Mouse (Mus musculus): ENCODE data around the gene Utrn. TPM values are rescaled to one million over a fixed set of nuclear protein-coding genes. Genes with fewer than 3 reads are reported as not detected.
A peak's percentile ranks its signal among the peaks of the same experiment; 100 is the strongest.

Utrn gene
- polyA plus RNA-seq, 1 experiment: 42.7 TPM

GRCm38 (mm10) chr10:12771511-12771910, 97.7 kb downstream of the Utrn start:
- H3K27ac ChIP-seq (replicated peaks; ENCODE audit: low read depth, low read length): no peak overlapping the region
- no peak overlapping the region for H3K4me3 ChIP-seq (ENCODE audit: insufficient read depth, low read depth, low read length)
- H3K4me1 ChIP-seq (ENCODE audit: control insufficient read depth, insufficient read depth, insufficient read length, low read length): peaks cover 6% of the 10 kb centered on the region

- no peak overlapping the region for H3K27ac ChIP-seq (replicated peaks; ENCODE audit: low read depth, low read length)
- H3K4me1 ChIP-seq (ENCODE audit: control insufficient read depth, insufficient read depth, insufficient read length, low read length): no peaks in the 10 kb centered on the region; the same call in 1 of the 2 replicates
- H3K4me3 ChIP-seq (ENCODE audit: insufficient read depth, low read depth, low read length): no peak overlapping the region
These were observed 106.5 kb downstream of the Utrn start for GRCm38 (mm10) chr10:12762668-12763067.

GRCm38 (mm10) chr10:12758702-12758988, 110.5 kb downstream of the Utrn start:
- Histone ChIP-seq H3K4me1 (ENCODE audit: control insufficient read depth, insufficient read depth, insufficient read length, low read length) (peaks cover 13% of the 10 kb centered on the region), H3K4me3 (ENCODE audit: insufficient read depth, low read depth, low read length) (no peak overlapping the region), H3K27ac (replicated peaks; ENCODE audit: low read depth, low read length) (no peak overlapping the region)

- H3K27ac ChIP-seq (replicated peaks; ENCODE audit: low read depth, low read length): no peak overlapping the region
- H3K4me3 ChIP-seq (ENCODE audit: insufficient read depth, low read depth, low read length): no peak overlapping the region
- H3K4me1 ChIP-seq (ENCODE audit: control insufficient read depth, insufficient read depth, insufficient read length, low read length): peaks cover 14% of the 10 kb centered on the region
These were observed 111.0 kb downstream of the Utrn start for GRCm38 (mm10) chr10:12757943-12758701.

GRCm38 (mm10) chr10:12756692-12757091, 112.5 kb downstream of the Utrn start:
- H3K4me1 ChIP-seq (ENCODE audit: control insufficient read depth, insufficient read depth, insufficient read length, low read length): peaks cover 14% of the 10 kb centered on the region
- no peak overlapping the region for H3K27ac ChIP-seq (replicated peaks; ENCODE audit: low read depth, low read length)
- H3K4me3 ChIP-seq (ENCODE audit: insufficient read depth, low read depth, low read length): no peak overlapping the region

GRCm38 (mm10) chr10:12754911-12755310, 114.3 kb downstream of the Utrn start:
- Histone ChIP-seq H3K4me1 (ENCODE audit: control insufficient read depth, insufficient read depth, insufficient read length, low read length) (peaks cover 14% of the 10 kb centered on the region), H3K4me3 (ENCODE audit: insufficient read depth, low read depth, low read length) (no peak overlapping the region), H3K27ac (replicated peaks; ENCODE audit: low read depth, low read length) (0 out of 2 replicates have a peak overlapping the region, but pooled peaks have one; percentile 39)

GRCm38 (mm10) chr10:12754166-12754565, 115.0 kb downstream of the Utrn start:
- Histone ChIP-seq H3K4me3 (ENCODE audit: insufficient read depth, low read depth, low read length) (no peak overlapping the region), H3K4me1 (ENCODE audit: control insufficient read depth, insufficient read depth, insufficient read length, low read length) (peaks cover 14% of the 10 kb centered on the region), H3K27ac (replicated peaks; ENCODE audit: low read depth, low read length) (no peak overlapping the region)

- no peaks in the 10 kb centered on the region for H3K4me1 ChIP-seq (ENCODE audit: control insufficient read depth, insufficient read depth, insufficient read length, low read length)
These were observed 125.4 kb downstream of the Utrn start for GRCm38 (mm10) chr10:12743717-12744116.

GRCm38 (mm10) chr10:12739302-12739987, 129.7 kb downstream of the Utrn start:
- Histone ChIP-seq H3K4me3 (ENCODE audit: insufficient read depth, low read depth, low read length) (no peak overlapping the region), H3K4me1 (ENCODE audit: control insufficient read depth, insufficient read depth, insufficient read length, low read length) (peaks cover 9% of the 10 kb centered on the region), H3K27ac (replicated peaks; ENCODE audit: low read depth, low read length) (peak overlapping the region; percentile 41)

More at GRCm38 (mm10) chr10:12743717-12744116, 125.4 kb downstream of the Utrn start:
- H3K4me3 ChIP-seq (ENCODE audit: insufficient read depth, low read depth, low read length): no peak overlapping the region
- no peak overlapping the region for H3K27ac ChIP-seq (replicated peaks; ENCODE audit: low read depth, low read length)

- H3K4me1 ChIP-seq (ENCODE audit: control insufficient read depth, insufficient read depth, insufficient read length, low read length): peaks cover 9% of the 10 kb centered on the region
- H3K27ac ChIP-seq (replicated peaks; ENCODE audit: low read depth, low read length): peak overlapping the region; percentile 86
- no peak overlapping the region for H3K4me3 ChIP-seq (ENCODE audit: insufficient read depth, low read depth, low read length)
These were observed 131.2 kb downstream of the Utrn start for GRCm38 (mm10) chr10:12737926-12738325.

- H3K4me1 ChIP-seq (ENCODE audit: control insufficient read depth, insufficient read depth, insufficient read length, low read length): peaks cover 9% of the 10 kb centered on the region
- peak overlapping the region; percentile 23; the same call in 1 of the 2 replicates for H3K4me3 ChIP-seq (ENCODE audit: insufficient read depth, low read depth, low read length)
- peak overlapping the region; percentile 86 for H3K27ac ChIP-seq (replicated peaks; ENCODE audit: low read depth, low read length)
These were observed 132.0 kb downstream of the Utrn start for GRCm38 (mm10) chr10:12736861-12737835.

- peaks cover 9% of the 10 kb centered on the region for H3K4me1 ChIP-seq (ENCODE audit: control insufficient read depth, insufficient read depth, insufficient read length, low read length)
- H3K4me3 ChIP-seq (ENCODE audit: insufficient read depth, low read depth, low read length): no peak overlapping the region
- H3K27ac ChIP-seq (replicated peaks; ENCODE audit: low read depth, low read length): no peak overlapping the region; the same call in 1 of the 2 replicates
These were observed 133.5 kb downstream of the Utrn start for GRCm38 (mm10) chr10:12735695-12736094.

- Histone ChIP-seq H3K4me1 (ENCODE audit: control insufficient read depth, insufficient read depth, insufficient read length, low read length) (no peaks in the 10 kb centered on the region), H3K27ac (replicated peaks; ENCODE audit: low read depth, low read length) (no peak overlapping the region)
These were observed 137.7 kb downstream of the Utrn start for GRCm38 (mm10) chr10:12731459-12731858.

GRCm38 (mm10) chr10:12729635-12730034, 139.5 kb downstream of the Utrn start:
- H3K4me3 ChIP-seq (ENCODE audit: insufficient read depth, low read depth, low read length): no peak overlapping the region
- no peak overlapping the region for H3K27ac ChIP-seq (replicated peaks; ENCODE audit: low read depth, low read length)
- no peaks in the 10 kb centered on the region for H3K4me1 ChIP-seq (ENCODE audit: control insufficient read depth, insufficient read depth, insufficient read length, low read length)

More at GRCm38 (mm10) chr10:12731459-12731858, 137.7 kb downstream of the Utrn start:
- no peak overlapping the region for H3K4me3 ChIP-seq (ENCODE audit: insufficient read depth, low read depth, low read length)

GRCm38 (mm10) chr10:12729033-12729432, 140.1 kb downstream of the Utrn start:
- Histone ChIP-seq H3K4me3 (ENCODE audit: insufficient read depth, low read depth, low read length) (no peak overlapping the region), H3K27ac (replicated peaks; ENCODE audit: low read depth, low read length) (no peak overlapping the region), H3K4me1 (ENCODE audit: control insufficient read depth, insufficient read depth, insufficient read length, low read length) (no peaks in the 10 kb centered on the region)
